In the genomic region with DNA sequence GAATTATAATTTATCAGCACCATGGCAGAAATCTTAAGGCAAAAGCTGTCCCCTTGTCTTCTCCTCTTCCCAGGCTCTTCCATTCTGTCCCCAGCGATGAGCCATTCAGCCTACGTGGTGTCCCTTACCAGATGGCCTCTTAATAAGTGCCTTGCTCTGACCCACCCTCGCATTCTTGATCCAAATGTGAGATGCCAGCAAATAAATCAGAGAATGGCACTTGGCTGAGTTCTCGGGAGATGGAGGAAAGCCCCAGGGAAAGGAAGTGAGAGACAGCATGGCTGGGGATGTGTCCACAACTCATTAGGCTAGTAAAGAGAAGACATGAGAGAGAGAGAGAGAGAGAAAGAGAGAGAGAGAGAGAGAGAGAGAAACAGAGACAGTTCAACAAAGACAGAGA, we compare ENCODE assay signal across 14 mouse cellular contexts.
"Had no signal": no experiment of that assay in that cellular context is flagged by ENCODE, and none has a peak within 500 bp of the region (broad histone marks: within the 10 kb centered on the region; RNA-seq: fewer than 3 reads in every experiment).

No protein-coding gene starts in this region.

- H3K27me3 ChIP-seq: liver, embryonic 15.5 days had no signal

- H3K9ac ChIP-seq: liver, embryonic 15.5 days had no signal

- H3K4me1 ChIP-seq: limb, embryonic 10.5 days; liver, embryonic 15.5 days; megakaryocyte, embryonic 14.5 days had no signal

- H3K36me3 ChIP-seq: limb, embryonic 10.5 days; liver, embryonic 15.5 days had no signal

- H3K27ac ChIP-seq: limb, embryonic 10.5 days; liver, embryonic 15.5 days; macrophage; stomach, postnatal 0 days had no signal

- DNase-seq: kidney, adult 8-10 months; kidney, postnatal 25 days; lung, adult 2 months; lung, postnatal 14 days; thymus, adult 18-20 months; thymus, postnatal 14 days had no signal

- ATAC-seq: midbrain, embryonic 16.5 days had no signal

- H3K4me2 ChIP-seq: liver, embryonic 11.5 days; liver, embryonic 15.5 days; midbrain, embryonic 11.5 days had no signal

- H3K4me3 ChIP-seq: limb, embryonic 10.5 days; liver, embryonic 15.5 days; megakaryocyte, embryonic 14.5 days had no signal

- H3K9me3 ChIP-seq: limb, embryonic 10.5 days; liver, embryonic 15.5 days had no signal
